Mouse (Mus musculus): ENCODE results near the gene Krtap3-2. TPM values are rescaled to one million over a fixed set of nuclear protein-coding genes. Genes with fewer than 3 reads are reported as not detected.

Krtap3-2 gene
- total RNA-seq, 2 experiments from 2014 or later, result not detected

Other genes starting within 250 kb of the Krtap3-2 start
- gene Krt25, start 233.9 kb downstream of the Krtap3-2 start, total RNA-seq (2021), result under 1 TPM in 1 of 2 experiments, not detected in 1; 0.14 TPM
- gene Krt26, start 218.9 kb downstream of the Krtap3-2 start, total RNA-seq (2021), result not detected
- not detected for gene Krt27, start 205.7 kb downstream of the Krtap3-2 start, total RNA-seq (2021)
- under 1 TPM in 1 of 2 experiments, not detected in 1; 0.16 TPM for gene Krt28, start 181.9 kb downstream of the Krtap3-2 start, total RNA-seq (2021)
- gene Krt10, start 167.5 kb downstream of the Krtap3-2 start, total RNA-seq (2021), result 1 to 10 TPM; 5.6 to 6.6 TPM
- gene Krt12, start 134.6 kb downstream of the Krtap3-2 start, total RNA-seq (2021), result not detected
- gene Krt20, start 118.7 kb downstream of the Krtap3-2 start, total RNA-seq (2021), result under 1 TPM in 1 of 2 experiments, not detected in 1; 0.12 TPM
- under 1 TPM in 1 of 2 experiments, not detected in 1; 0.16 TPM for gene Krt23, start 63.7 kb downstream of the Krtap3-2 start, total RNA-seq (2021)
- gene Krt39, start 35.5 kb downstream of the Krtap3-2 start, total RNA-seq (2021), result not detected
- not detected for gene Krt40, start 13.7 kb downstream of the Krtap3-2 start, total RNA-seq (2021)
- not detected for gene Krtap3-3, start 6.0 kb downstream of the Krtap3-2 start, total RNA-seq (2021)
- gene Gm11939, start 2.6 kb upstream of the Krtap3-2 start, total RNA-seq (2021), result not detected
- gene Krtap3-1, start 9.8 kb upstream of the Krtap3-2 start, total RNA-seq (2021), result not detected
- not detected for gene Krtap1-5, start 24.2 kb upstream of the Krtap3-2 start, total RNA-seq (2021)
- gene Krtap1-4, start 26.8 kb upstream of the Krtap3-2 start, total RNA-seq (2021), result not detected
- not detected for gene Krtap1-3, start 34.5 kb upstream of the Krtap3-2 start, total RNA-seq (2021)
- not detected for gene Krtap9-3, start 41.3 kb upstream of the Krtap3-2 start, total RNA-seq (2021)
- gene Gm11938, start 46.5 kb upstream of the Krtap3-2 start, total RNA-seq (2021), result not detected
- not detected for gene Gm11937, start 53.3 kb upstream of the Krtap3-2 start, total RNA-seq (2021)
- gene Krtap2-4, start 58.0 kb upstream of the Krtap3-2 start, total RNA-seq (2021), result not detected
- not detected for gene Gm11562, start 63.6 kb upstream of the Krtap3-2 start, total RNA-seq (2021)
- gene Krtap4-1, start 71.4 kb upstream of the Krtap3-2 start, total RNA-seq (2021), result not detected
- gene Krtap4-2, start 78.2 kb upstream of the Krtap3-2 start, total RNA-seq (2021), result not detected
- gene Krtap4-7, start 87.2 kb upstream of the Krtap3-2 start, total RNA-seq (2021), result not detected
- not detected for gene Gm11555, start 93.4 kb upstream of the Krtap3-2 start, total RNA-seq (2021)
- not detected for gene Gm11563, start 102.1 kb upstream of the Krtap3-2 start, total RNA-seq (2021)
- not detected for gene Krtap4-6, start 109.1 kb upstream of the Krtap3-2 start, total RNA-seq (2021)
- gene Gm14190, start 133.9 kb upstream of the Krtap3-2 start, total RNA-seq (2021), result not detected
- gene Gm14180, start 177.4 kb upstream of the Krtap3-2 start, total RNA-seq (2021), result not detected
- gene Gm11595, start 216.1 kb upstream of the Krtap3-2 start, total RNA-seq (2021), result not detected
- not detected for gene Krtap4-8, start 223.9 kb upstream of the Krtap3-2 start, total RNA-seq (2021)
- under 1 TPM in 1 of 2 experiments, not detected in 1; 0.23 TPM for gene Krtap4-9, start 228.3 kb upstream of the Krtap3-2 start, total RNA-seq (2021)
- gene Gm11596, start 236.6 kb upstream of the Krtap3-2 start, total RNA-seq (2021), result not detected
- not detected for gene Gm11569, start 242.1 kb upstream of the Krtap3-2 start, total RNA-seq (2021)
- gene Gm11554, start 247.6 kb upstream of the Krtap3-2 start, total RNA-seq (2021), result not detected